Mouse (Mus musculus) bone marrow, adult 2 months (tissue): ENCODE data around the gene Ctsd. TPM values are rescaled to one million over a fixed set of nuclear protein-coding genes. Genes with fewer than 3 reads are reported as not detected.
"Not testable (repeated sequence)": the region's sequence is repeated elsewhere in the genome, so short reads cannot be mapped to it uniquely, and the experiment has no call there.

ENCODE experiments used
- H3K27ac ChIP-seq: fragments of 200-500 bp; 2 replicates; pipeline ENCODE4 v1.5.1; 2012; ENCODE audit warnings: low read depth, mild to moderate bottlenecking, control low read depth, inconsistent platforms, low read length; ENCODE audit not compliant: control insufficient read depth, poor library complexity, insufficient read depth
- H3K4me1 ChIP-seq: fragments of 200-500 bp; 2 replicates; pipeline ENCODE4 v1.6.1; 2011; ENCODE audit warnings: low read length; ENCODE audit not compliant: control insufficient read depth, insufficient read depth
- H3K4me3 ChIP-seq: fragments of 200-500 bp; replicated peaks from 2 replicates; pipeline ENCODE3; 2011; ENCODE audit warnings: mild to moderate bottlenecking, low read depth, low read length, control low read depth; ENCODE audit not compliant: control insufficient read depth
- CTCF ChIP-seq: fragments of 200-500 bp; IDR thresholded peaks from 2 replicates; pipeline ENCODE4 v1.5.1; 2011; ENCODE audit warnings: low read length, control low read depth; ENCODE audit not compliant: control insufficient read depth, insufficient read depth
- POLR2A ChIP-seq: fragments of 200-500 bp; IDR thresholded peaks from 2 replicates; pipeline ENCODE4 v1.6.1; 2011; ENCODE audit warnings: low read depth, mild to moderate bottlenecking, control low read depth, low read length, borderline replicate concordance; ENCODE audit not compliant: control insufficient read depth
- WGBS: fragments of 180-500 bp; shearing (Covaris S2); methylation state at CpG from one replicate; pipeline ENCODE4 v1.1.7; 2018; 5-methylcytosine and 5-hydroxymethylcytosine counted together
- polyA plus RNA-seq: library from polyadenylated mRNA; stranded (reverse); fragments of >200 nt; gene quantifications from 2 replicates; pipeline ENCODE4 v1.2.4, GENCODE M21; 2011; ENCODE audit warnings: low replicate concordance; ENCODE audit not compliant: missing spikeins, insufficient read depth, insufficient read length

The Ctsd gene
- polyA plus RNA-seq, 1 experiment = 308 TPM

- TF ChIP-seq CTCF (no peak), POLR2A (no peak)
- H3K4me3 ChIP-seq = no peak overlapping the region
- H3K4me1 ChIP-seq = peaks cover 6% of the 10 kb centered on the region
- no peak overlapping the region for H3K27ac ChIP-seq
- 57% methylated on average over 4 of the region's 4 CpGs for WGBS
These were observed 40.3 kb downstream of the Ctsd start for GRCm38 (mm10) chr7:142347542-142347941.

- no peak for TF ChIP-seq CTCF
- no peak for TF ChIP-seq POLR2A
- H3K27ac ChIP-seq = no peak overlapping the region
- H3K4me1 ChIP-seq = peaks cover 11% of the 10 kb centered on the region
- 36% methylated on average over 3 of the region's 3 CpGs for WGBS
- H3K4me3 ChIP-seq = no peak overlapping the region
These were observed 45.6 kb downstream of the Ctsd start for GRCm38 (mm10) chr7:142342247-142342640.

DNA sequence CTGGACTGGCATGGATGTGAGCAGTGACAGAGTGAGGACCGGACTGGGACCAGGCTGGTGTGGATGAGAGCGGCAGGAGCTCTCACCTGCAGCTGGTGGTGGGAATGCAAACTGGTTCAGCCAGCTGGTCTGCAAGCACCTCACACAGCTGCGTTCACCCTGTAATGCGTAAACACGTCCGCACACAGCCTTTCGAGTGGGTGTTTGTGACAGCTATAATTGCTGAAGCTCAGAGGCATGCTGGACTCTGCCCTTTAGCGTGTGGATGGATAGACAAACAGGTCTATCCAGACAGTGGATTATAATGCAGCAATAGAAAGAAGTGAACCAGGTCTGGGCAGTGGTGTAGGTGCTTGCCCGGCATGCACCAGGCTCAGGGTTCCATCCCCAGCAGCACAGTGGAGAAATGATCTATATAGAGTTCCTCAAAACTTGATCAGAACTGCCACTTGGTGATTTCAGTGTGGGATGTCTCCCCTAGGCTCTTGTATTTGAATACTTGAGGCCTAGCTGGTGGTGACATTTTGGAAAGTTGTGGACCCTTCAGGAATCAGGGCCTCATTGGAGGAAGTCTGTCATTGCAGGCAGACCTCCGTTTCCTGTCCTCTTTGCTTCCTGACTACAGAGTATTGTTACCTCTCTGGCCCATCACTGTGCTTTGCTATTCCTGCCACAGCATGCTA lies 46.1 kb downstream of the Ctsd start:
- no peak for TF ChIP-seq POLR2A
- TF ChIP-seq CTCF = no peak
- Histone ChIP-seq H3K27ac (no peak overlapping the region), H3K4me3 (no peak overlapping the region), H3K4me1 (peaks cover 11% of the 10 kb centered on the region)
- 74% methylated on average over 10 of the region's 10 CpGs for WGBS

- no peak overlapping the region for H3K4me3 ChIP-seq
- H3K27ac ChIP-seq = peak overlapping the region; percentile 52
- H3K4me1 ChIP-seq = peaks cover 8% of the 10 kb centered on the region
- no peak for TF ChIP-seq POLR2A
- TF ChIP-seq CTCF = peak; percentile 69
- WGBS = 11% methylated on average over 10 of the region's 10 CpGs
These were observed 47.4 kb downstream of the Ctsd start for GRCm38 (mm10) chr7:142340269-142340970.

DNA sequence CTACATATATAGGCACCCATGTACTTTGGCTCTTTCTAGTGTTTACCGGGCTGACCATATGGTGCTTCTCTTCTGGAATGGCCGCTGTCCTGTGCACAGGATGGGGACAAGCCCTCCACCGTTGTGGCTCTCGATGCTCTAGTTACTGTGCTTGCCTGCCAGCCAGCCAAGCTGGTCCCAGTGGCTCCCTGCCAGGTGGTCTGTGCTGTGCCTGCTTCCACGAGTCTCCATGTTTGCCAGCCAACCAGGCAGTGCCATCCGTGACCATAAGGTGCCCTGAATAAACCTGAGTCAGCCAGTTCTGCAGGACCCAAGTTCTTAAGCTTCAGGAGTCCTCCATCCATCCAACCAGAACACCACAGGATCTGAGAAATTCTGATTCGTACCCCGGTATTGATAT lies 52.7 kb downstream of the Ctsd start:
- Histone ChIP-seq H3K27ac (no peak overlapping the region), H3K4me3 (no peak overlapping the region), H3K4me1 (no peaks in the 10 kb centered on the region; the same call in 1 of the 2 replicates)
- no peak for TF ChIP-seq CTCF
- TF ChIP-seq POLR2A = no peak
- 90% methylated on average over 8 of the region's 8 CpGs for WGBS

DNA sequence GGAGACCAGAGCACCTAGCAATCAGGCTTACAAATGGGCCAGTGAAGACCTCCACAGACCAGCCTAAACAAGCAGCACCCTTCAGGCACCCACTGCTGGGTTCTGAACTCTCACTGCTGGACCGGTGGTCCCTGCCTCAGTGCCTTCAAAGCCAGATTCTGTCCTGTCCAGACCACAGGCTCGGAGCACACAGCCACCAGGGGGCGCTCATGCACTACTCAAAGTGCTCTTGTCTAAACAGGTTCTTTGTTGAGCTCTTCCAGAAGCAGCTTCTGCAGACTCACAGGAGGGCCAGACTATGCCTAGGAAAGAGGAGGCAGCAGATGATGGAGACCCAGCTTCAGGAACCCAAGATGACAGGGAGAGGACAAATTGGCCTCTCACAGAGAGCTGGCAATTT lies 53.6 kb downstream of the Ctsd start:
- no peak overlapping the region for H3K4me3 ChIP-seq
- peak; percentile 97 for TF ChIP-seq CTCF
- no peak for TF ChIP-seq POLR2A
- no peak overlapping the region for H3K27ac ChIP-seq
- H3K4me1 ChIP-seq = no peaks in the 10 kb centered on the region; the same call in 1 of the 2 replicates
- 2% methylated on average over 3 of the region's 3 CpGs for WGBS

GRCm38 (mm10) chr7:142332741-142333140 lies 55.1 kb downstream of the Ctsd start:
- WGBS = 89% methylated on average over 6 of the region's 9 CpGs
- H3K4me3 ChIP-seq, H3K27ac ChIP-seq, H3K4me1 ChIP-seq: not testable (repeated sequence)

DNA sequence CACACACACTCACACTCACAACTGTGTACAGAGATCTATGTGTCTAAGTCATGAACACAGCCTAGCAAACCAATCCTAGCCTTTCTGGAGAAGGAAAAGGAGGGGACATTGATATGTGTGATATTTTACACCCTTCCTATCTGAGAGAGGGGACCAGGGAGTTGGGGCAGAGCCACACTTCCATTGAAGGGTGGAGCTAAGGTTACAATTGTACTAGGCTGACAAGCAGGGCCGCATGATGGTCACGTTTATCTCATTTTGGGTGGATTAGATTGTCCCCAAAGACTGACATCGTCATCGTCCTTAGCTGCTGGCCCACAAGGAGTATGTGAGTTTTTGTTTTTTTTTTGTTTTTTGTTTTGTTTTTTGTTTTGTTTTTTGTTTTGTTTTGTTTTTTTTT lies 56.6 kb downstream of the Ctsd start:
- Histone ChIP-seq H3K4me3 (no peak overlapping the region), H3K27ac (no peak overlapping the region), H3K4me1 (no peaks in the 10 kb centered on the region)
- WGBS = 63% methylated on average over 4 of the region's 4 CpGs
- TF ChIP-seq CTCF (no peak), POLR2A (no peak)
